Mouse (Mus musculus) neutrophil, adult 65 days (primary cell): ENCODE results near the gene Eefsec. TPM values are rescaled to one million over a fixed set of nuclear protein-coding genes. Genes with fewer than 3 reads are reported as not detected.

ENCODE experiments used
- total RNA-seq: library from RNA; stranded (reverse); gene quantifications from 2 replicates; pipeline ENCODE4 v1.2.4, GENCODE M21; 2023

Gene Eefsec
- 10.4 TPM in 2 replicates for total RNA-seq

GRCm38 (mm10) chr6:88446063-88447002, at the start of gene Eefsec:
Gene Eefsec (minus strand): TSS chr6:88446539.

DNA sequence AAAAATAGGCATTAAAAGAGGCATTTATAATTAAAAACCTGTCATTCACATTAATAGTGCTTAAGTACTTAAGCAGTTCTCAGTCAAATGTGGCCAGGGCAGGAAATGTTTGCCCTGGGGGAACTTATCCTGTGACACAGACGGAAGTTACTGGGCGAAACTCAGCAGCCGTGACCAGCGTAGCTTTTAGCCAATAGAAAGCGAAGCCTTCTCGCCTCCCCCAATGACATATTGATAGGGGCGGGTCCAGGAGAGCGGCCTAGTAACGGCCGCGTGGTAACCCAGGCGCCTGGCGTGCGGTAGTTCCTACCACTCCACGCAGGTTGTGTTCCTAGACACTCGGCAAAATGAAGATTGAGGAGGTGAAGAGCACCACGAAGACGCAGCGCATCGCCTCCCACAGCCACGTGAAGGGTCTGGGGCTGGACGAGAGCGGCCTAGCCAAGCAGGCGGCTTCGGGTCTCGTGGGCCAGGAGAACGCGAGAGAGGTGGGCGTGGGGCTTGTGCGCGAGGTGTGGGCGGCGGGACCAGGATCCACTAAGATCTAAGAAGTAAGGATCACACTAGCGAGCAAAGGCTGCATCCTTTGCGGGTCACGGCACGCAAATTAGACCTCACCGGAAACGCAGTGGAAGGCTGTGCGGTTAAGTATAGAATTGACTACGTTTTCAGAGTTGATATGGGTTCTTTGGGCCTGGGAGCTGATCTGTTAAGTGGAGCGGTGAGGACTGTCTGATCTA, 19.0 kb upstream of the Eefsec start, which contains the start of gene Ruvbl1:
Gene Ruvbl1, plus strand, starts transcription at position 229 of the 740 bp plus-strand sequence.

DNA sequence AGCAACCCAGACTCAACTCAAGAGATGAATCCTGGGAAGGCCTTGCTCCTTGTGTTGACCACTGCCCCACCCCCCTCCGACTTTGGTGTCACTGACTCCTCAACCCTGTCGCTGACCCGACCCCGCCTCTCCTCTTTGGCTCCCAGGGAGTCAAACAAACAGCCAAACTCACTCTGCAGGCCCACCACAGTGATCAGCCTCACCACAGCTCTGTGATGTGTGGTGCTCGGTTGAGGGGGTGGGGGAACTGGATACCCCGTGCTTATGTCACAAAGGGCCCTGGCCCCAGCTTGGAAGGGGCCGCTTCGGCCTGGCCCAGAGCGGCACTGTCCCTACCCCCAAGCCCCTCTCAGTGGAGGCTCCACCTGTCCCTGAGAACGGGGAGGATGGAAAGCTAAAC, 224.4 kb downstream of the Eefsec start, which contains the start of gene Dnajb8:
Gene Dnajb8, plus strand, starts transcription at position 301 of the 400 bp plus-strand sequence.

Other genes starting within 250 kb of the Eefsec start
- gene Dnajb8, start 224.3 kb downstream of the Eefsec start, total RNA-seq = not detected in 2 replicates
- 7.8 and 8.5 TPM in 2 replicates for gene Ruvbl1, start 18.9 kb upstream of the Eefsec start, total RNA-seq
- gene Sec61a1, start 72.4 kb upstream of the Eefsec start, total RNA-seq = 181 and 198 TPM in 2 replicates
- gene Kbtbd12, start 191.4 kb upstream of the Eefsec start, total RNA-seq = not detected in 2 replicates